Mouse (Mus musculus) heart, embryonic 14.5 days (tissue): ENCODE measurements around the gene Hc. TPM values are rescaled to one million over a fixed set of nuclear protein-coding genes. Genes with fewer than 3 reads are reported as not detected.

Experiments
- ATAC-seq: fragments of 200-750 bp; cut with Nextera tagmentation; 2 replicates; pipeline ENCODE4 v1.8.0; 2017; ENCODE audit warnings: low read depth, moderate TSS enrichment; ENCODE audit not compliant: insufficient number of reproducible peaks, insufficient read depth, low FRiP score
- H3K27ac ChIP-seq, 2 experiments: fragments of 200-500 bp in 1 of 2; fragments of 300-500 bp in 1 of 2; sonication (generic) in 1 of 2; replicated peaks in 1 of 2; 2 replicates each; pipeline ENCODE4 v1.5.1; 2012 to 2014; ENCODE audit warnings: low read depth in 2 of 2, low read length in 2 of 2, control low read depth in 1 of 2, mild to moderate bottlenecking in 1 of 2, mixed read lengths in 1 of 2; ENCODE audit not compliant: control insufficient read depth in 1 of 2, insufficient read depth in 1 of 2
- H3K27me3 ChIP-seq: fragments of 300-500 bp; sonication (generic); 2 replicates; pipeline ENCODE4 v1.6.1; 2014; ENCODE audit warnings: mild to moderate bottlenecking, low read length, control low read depth; ENCODE audit not compliant: control insufficient read depth, insufficient read depth
- H3K36me3 ChIP-seq: fragments of 300-500 bp; sonication (generic); 2 replicates; pipeline ENCODE4 v1.6.1; 2014; ENCODE audit warnings: mild to moderate bottlenecking, control low read depth, low read length, mixed read lengths; ENCODE audit not compliant: control insufficient read depth, insufficient read depth
- H3K4me1 ChIP-seq, 2 experiments: fragments of 200-500 bp in 1 of 2; fragments of 300-500 bp in 1 of 2; sonication (generic) in 1 of 2; 2 replicates each; pipeline ENCODE4 v1.6.1; 2012 to 2014; ENCODE audit warnings: low read length in 2 of 2, control low read depth in 1 of 2, mixed read lengths in 1 of 2; ENCODE audit not compliant: control insufficient read depth in 2 of 2, insufficient read depth in 2 of 2
- H3K4me2 ChIP-seq: fragments of 300-500 bp; sonication (generic); 2 replicates; pipeline ENCODE4 v1.6.1; 2014; ENCODE audit warnings: mild to moderate bottlenecking, low read length
- H3K4me3 ChIP-seq, 2 experiments: fragments of 200-500 bp in 1 of 2; fragments of 300-500 bp in 1 of 2; sonication (generic) in 1 of 2; 2 replicates each; pipeline ENCODE4 v1.5.1; 2012 to 2014; ENCODE audit warnings: low read length in 2 of 2, mild to moderate bottlenecking in 2 of 2, control low read depth in 1 of 2, low read depth in 1 of 2, moderate library complexity in 1 of 2; ENCODE audit not compliant: control insufficient read depth in 1 of 2, insufficient read depth in 1 of 2
- H3K9ac ChIP-seq: fragments of 300-500 bp; sonication (generic); 2 replicates; pipeline ENCODE4 v1.6.1; 2014; ENCODE audit warnings: mild to moderate bottlenecking, low read length
- H3K9me3 ChIP-seq: fragments of 300-500 bp; sonication (generic); 2 replicates; pipeline ENCODE4 v1.6.1; 2016; ENCODE audit warnings: low read length, control low read depth; ENCODE audit not compliant: control insufficient read depth
- WGBS: fragments of 180-500 bp; shearing (Covaris S2); extraction: QIAGEN DNeasy Blood & Tissue Kit; methylation state at CpG from one replicate; pipeline ENCODE4 v1.1.7; 2014; 5-methylcytosine and 5-hydroxymethylcytosine counted together
- polyA plus RNA-seq: library from polyadenylated mRNA; unstranded; fragments of >200 nt; fragmentation: Nextera tagmentation; extraction: Ambion mirVana; gene quantifications from 2 replicates; pipeline ENCODE4 v1.2.1, GENCODE M21; 2014

Hc gene
- polyA plus RNA-seq, 1 experiment from 2014 or later: not detected

DNA sequence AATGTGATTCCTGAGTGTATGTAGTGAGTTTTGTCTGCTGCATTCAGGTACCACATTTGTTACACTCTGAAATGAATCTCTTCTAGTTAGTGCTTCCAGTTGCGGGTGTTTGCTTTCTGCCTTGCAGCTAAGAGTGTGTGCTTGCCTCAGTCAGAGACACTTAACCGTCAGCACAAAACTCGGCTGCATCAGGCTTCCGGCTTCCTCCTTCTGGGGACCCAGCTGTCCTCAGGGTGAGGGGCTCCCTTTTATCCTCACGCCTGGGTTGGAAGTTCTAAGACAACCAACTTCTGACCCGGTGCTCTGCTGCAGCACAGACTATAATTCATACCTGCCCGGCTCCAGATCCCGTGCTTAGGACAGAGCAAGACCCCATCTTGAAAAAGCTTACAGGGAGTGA lies 88.2 kb downstream of the Hc start:
- Histone ChIP-seq H3K9ac (no peak overlapping the region), H3K36me3 (no peaks in the 10 kb centered on the region), H3K27me3 (peaks cover 5% of the 10 kb centered on the region), H3K9me3 (peaks cover 5% of the 10 kb centered on the region; the same call in 1 of the 2 replicates), H3K4me3 (no peak overlapping the region), H3K4me2 (no peak overlapping the region), H3K27ac (no peak overlapping the region), H3K4me1 (peaks cover 4 to 8% of the 10 kb centered on the region in 2 experiments; a peak in 3 of 4 replicates)
- WGBS: 75% methylated on average over 8 of the region's 8 CpGs
- ATAC-seq: no peak

DNA sequence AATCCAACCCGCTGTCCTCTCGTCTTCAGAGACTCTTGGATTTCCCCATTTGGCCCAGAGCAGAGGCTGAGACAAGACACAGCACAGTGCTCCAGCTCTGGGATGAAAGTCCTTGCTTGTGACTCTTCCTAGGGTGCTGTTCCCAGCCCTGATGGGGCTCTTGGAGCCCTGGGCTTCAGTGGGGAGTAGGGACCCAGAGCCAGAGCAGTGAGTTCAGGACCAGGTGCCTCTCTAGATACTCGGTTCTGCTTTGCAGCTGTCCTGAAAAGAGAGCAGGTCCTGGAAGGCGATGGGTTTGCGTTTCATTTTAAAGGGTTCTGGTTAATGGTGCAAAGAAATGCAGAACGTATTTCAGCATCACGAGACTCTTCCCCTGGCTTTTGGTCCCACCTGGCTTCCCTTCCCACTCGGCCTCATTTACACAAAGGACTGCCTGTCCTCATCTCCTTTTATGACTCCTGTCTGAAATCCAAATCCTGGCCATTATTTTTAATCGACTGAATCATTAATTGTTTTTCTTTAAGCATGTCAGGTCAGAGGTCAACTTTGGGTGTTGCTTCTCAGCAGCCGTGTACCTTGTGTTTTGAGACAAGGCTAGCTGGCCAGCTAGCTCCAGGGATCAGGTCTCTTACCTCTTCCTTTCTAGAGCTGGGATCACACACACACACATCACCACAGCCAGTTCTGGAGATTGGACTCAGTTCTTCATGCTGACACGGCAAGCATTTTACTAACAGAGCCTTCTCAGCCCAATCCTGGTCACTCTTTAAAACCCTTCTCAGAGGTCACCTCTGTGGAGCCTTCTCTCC lies 90.0 kb downstream of the Hc start:
- Histone ChIP-seq H3K27ac (no peak overlapping the region), H3K9ac (no peak overlapping the region), H3K4me1 (no peaks in the 10 kb centered on the region), H3K9me3 (peaks cover 5% of the 10 kb centered on the region; the same call in 1 of the 2 replicates), H3K36me3 (no peaks in the 10 kb centered on the region), H3K27me3 (peaks cover 5% of the 10 kb centered on the region), H3K4me2 (no peak overlapping the region), H3K4me3 (no peak overlapping the region)
- WGBS: 70% methylated on average over 11 of the region's 11 CpGs
- no peak for ATAC-seq

DNA sequence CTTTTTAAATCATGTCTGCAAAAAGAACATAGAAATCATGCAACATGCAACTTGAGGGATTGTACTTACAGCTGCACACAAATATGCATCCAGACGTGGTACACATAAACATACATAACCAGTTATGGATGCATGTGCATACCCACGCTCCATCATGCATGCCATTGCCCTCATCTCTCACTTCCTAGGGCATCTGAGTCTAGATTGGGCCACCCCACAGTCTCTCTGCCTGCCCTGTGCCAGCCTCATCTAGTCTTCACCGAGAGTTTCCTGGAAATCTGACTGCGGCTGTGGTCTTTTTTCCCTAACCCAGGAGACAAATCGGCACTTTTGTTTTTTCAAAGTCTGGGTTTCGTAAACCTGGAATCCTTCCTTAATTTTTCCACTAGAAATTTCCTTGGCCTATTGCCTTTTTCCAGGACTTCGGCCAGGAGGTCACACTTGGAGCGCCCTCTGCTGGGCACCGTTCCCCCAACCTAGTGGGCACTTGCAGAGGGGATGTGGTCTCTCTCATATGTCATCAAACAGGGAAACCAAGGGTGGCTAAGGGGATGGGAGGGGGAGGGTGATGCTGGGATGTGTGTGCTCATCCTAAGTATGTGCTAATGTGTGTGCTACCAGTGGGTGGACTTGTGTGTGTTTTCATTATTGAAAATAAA lies 91.0 kb downstream of the Hc start:
- H3K36me3 ChIP-seq: no peaks in the 10 kb centered on the region
- peaks cover 5% of the 10 kb centered on the region for H3K27me3 ChIP-seq
- H3K9me3 ChIP-seq: peaks cover 4% of the 10 kb centered on the region; the same call in 1 of the 2 replicates
- no peak for ATAC-seq
- H3K9ac ChIP-seq: no peak overlapping the region; the same call in 1 of the 2 replicates
- no peak overlapping the region for H3K4me3 ChIP-seq
- 21% methylated on average over 9 of the region's 9 CpGs for WGBS
- H3K4me1 ChIP-seq: no peaks in the 10 kb centered on the region
- no peak overlapping the region for H3K27ac ChIP-seq
- no peak overlapping the region for H3K4me2 ChIP-seq

DNA sequence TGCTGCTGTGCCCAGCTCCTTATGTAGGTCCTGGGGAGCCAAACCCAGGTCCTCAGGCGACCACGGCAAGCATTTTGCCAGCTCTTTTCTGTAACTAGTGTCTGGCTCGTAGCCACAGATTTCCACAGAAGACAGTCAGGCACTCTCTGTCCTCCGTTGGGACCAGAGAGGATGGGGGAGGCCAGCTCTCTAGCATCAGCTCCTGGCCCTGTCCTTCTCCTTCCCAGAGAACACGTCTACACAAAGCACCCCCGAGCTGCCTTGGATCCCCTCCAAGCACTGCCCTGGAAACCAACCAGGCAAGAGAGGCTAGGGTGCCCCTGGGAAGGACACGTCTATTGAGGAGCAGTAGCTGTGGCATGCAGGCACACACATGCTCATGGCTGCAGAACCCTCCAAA lies 92.1 kb downstream of the Hc start:
- no peak for ATAC-seq
- no peaks in the 10 kb centered on the region for H3K36me3 ChIP-seq
- H3K27me3 ChIP-seq: peaks cover 5% of the 10 kb centered on the region
- no peak overlapping the region for H3K9ac ChIP-seq
- no peak overlapping the region for H3K4me3 ChIP-seq
- H3K9me3 ChIP-seq: no peaks in the 10 kb centered on the region
- H3K4me2 ChIP-seq: no peak overlapping the region
- 59% methylated on average over 7 of the region's 7 CpGs for WGBS
- H3K27ac ChIP-seq: no peak overlapping the region
- no peaks in the 10 kb centered on the region for H3K4me1 ChIP-seq

DNA sequence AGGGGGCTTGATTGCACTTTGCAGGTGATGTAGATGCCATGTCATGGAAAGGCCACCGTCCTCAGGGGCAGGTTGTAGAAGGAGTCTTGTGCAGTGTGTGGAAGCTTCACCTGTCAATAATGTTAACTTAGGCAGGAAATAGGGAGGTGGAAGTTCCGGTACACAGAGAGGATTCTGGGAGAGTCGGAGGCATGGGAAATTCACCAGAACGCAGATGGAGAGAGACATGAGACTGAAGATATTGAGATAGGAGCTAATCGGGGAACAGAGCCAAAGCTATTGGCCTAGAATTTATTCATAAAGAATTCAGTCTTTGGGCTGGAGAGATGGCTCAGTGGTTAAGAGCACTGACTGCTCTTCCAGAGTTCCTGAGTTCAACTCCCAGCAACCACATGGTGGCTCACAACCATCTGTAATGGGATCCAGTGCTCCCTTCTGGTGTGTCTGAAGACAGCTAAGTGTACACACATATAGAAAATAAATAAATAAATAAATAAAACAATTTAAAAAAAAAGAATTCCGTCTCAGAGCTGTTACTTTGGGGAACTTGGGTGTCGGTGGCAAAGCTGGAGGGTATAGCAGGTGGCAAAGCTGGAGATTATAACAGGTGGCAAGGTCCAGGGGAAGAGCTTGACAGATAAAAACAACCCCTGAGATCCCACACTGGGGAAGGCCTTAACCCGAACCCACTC lies 94.8 kb downstream of the Hc start:
- H3K36me3 ChIP-seq: no peaks in the 10 kb centered on the region
- H3K27ac ChIP-seq: no peak overlapping the region
- H3K9me3 ChIP-seq: no peaks in the 10 kb centered on the region
- H3K9ac ChIP-seq: no peak overlapping the region
- no peak overlapping the region for H3K4me3 ChIP-seq
- H3K27me3 ChIP-seq: no peaks in the 10 kb centered on the region; the same call in 1 of the 2 replicates
- 86% methylated on average over 8 of the region's 8 CpGs for WGBS
- no peak for ATAC-seq
- H3K4me2 ChIP-seq: no peak overlapping the region
- peaks cover 0 to 2% of the 10 kb centered on the region in 2 experiments for H3K4me1 ChIP-seq

DNA sequence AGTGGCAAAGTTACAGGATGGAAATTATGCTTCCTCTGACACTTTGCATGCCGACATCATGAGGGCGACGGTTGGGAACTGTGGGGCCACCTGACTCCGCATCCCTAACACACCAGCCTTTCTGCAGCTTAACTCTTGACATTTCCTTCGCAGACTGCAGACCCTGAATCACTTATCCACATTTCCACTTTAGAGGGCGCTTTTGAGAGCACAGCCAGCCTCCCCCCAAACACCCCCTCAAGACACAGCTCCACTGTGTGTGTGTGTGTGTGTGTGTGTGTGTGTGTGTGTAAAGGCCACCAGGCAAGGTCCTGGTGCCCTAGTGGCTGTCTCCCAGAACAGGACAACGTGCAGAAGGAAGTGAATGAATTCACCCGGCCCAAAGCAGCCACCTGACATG lies 95.4 kb downstream of the Hc start:
- no peak overlapping the region for H3K27ac ChIP-seq
- 71% methylated on average over 8 of the region's 8 CpGs for WGBS

DNA sequence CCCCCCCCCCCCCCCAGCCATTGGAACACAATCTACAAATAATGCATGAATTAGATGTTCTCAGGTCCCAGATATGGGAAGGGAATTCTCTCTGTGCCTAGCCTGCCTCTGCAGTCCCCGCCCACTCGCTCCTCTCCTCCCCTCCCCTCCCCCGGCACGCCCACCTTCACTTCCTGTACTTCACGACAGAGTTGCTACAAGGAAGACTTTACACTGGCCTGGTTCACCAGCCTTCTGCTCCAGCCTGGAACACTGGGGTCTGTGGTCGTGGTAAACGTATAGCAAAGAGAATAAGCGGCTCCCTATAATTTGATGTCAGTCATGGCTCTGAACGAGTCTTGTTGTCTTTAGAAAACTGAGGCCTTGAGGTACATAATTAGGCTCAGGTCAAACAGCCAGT lies 95.9 kb downstream of the Hc start:
- no peaks in the 10 kb centered on the region for H3K9me3 ChIP-seq
- no peak; the same call in 1 of the 2 replicates for ATAC-seq

More for the DNA sequence above, 95.4 kb downstream of the Hc start:
- Histone ChIP-seq H3K4me3 (no peak overlapping the region), H3K4me2 (no peak overlapping the region), H3K27me3 (no peaks in the 10 kb centered on the region), H3K9ac (no peak overlapping the region), H3K4me1 (peaks cover 0 to 8% of the 10 kb centered on the region in 2 experiments), H3K9me3 (no peaks in the 10 kb centered on the region), H3K36me3 (no peaks in the 10 kb centered on the region)
- no peak for ATAC-seq

More for the DNA sequence above, 95.9 kb downstream of the Hc start:
- Histone ChIP-seq H3K4me3 (no peak overlapping the region), H3K27me3 (no peaks in the 10 kb centered on the region), H3K36me3 (no peaks in the 10 kb centered on the region), H3K27ac (no peak overlapping the region), H3K4me1 (peaks cover 0 to 10% of the 10 kb centered on the region in 2 experiments), H3K4me2 (peak overlapping the region; percentile 3; the same call in 1 of the 2 replicates), H3K9ac (no peak overlapping the region)
- 42% methylated on average over 9 of the region's 9 CpGs for WGBS
